Mouse (Mus musculus) stomach, embryonic 14.5 days (tissue): Measurements from ENCODE around the gene Isy1. TPM values are rescaled to one million over a fixed set of nuclear protein-coding genes. Genes with fewer than 3 reads are reported as not detected.
A peak's percentile ranks its signal among the peaks of the same experiment; 100 is the strongest.

Experiments
- ATAC-seq: fragments of 200-750 bp; cut with Nextera tagmentation; 2 replicates; pipeline ENCODE4 v1.8.0; 2017; ENCODE audit warnings: low read depth, moderate TSS enrichment; ENCODE audit not compliant: insufficient number of reproducible peaks, insufficient read depth, low FRiP score
- H3K27ac ChIP-seq: fragments of 300-500 bp; sonication (generic); 2 replicates; pipeline ENCODE4 v1.5.1; 2014; ENCODE audit warnings: mild to moderate bottlenecking, low read length, moderate library complexity, mixed read lengths
- H3K27me3 ChIP-seq: fragments of 300-500 bp; sonication (generic); 2 replicates; pipeline ENCODE4 v1.6.1; 2014; ENCODE audit warnings: low read length, control low read depth, mixed read lengths; ENCODE audit not compliant: control insufficient read depth, insufficient read depth
- H3K36me3 ChIP-seq: fragments of 300-500 bp; sonication (generic); 2 replicates; pipeline ENCODE4 v1.6.1; 2014; ENCODE audit warnings: mild to moderate bottlenecking, control low read depth, low read length, moderate library complexity, mixed read lengths; ENCODE audit not compliant: control insufficient read depth, insufficient read depth
- H3K4me1 ChIP-seq: fragments of 300-500 bp; sonication (generic); 2 replicates; pipeline ENCODE4 v1.6.1; 2014; ENCODE audit warnings: low read length, control low read depth, mixed read lengths; ENCODE audit not compliant: control insufficient read depth, insufficient read depth
- H3K4me2 ChIP-seq: fragments of 300-500 bp; sonication (generic); replicated peaks from 2 replicates; pipeline ENCODE4 v1.6.1; 2014; ENCODE audit warnings: low read depth, low read length, control low read depth
- H3K4me3 ChIP-seq: fragments of 300-500 bp; sonication (generic); 2 replicates; pipeline ENCODE4 v1.5.1; 2014; ENCODE audit warnings: low read depth, low read length, control low read depth
- H3K9ac ChIP-seq: fragments of 300-500 bp; sonication (generic); replicated peaks from 2 replicates; pipeline ENCODE4 v1.6.1; 2014; ENCODE audit warnings: low read depth, mild to moderate bottlenecking, control low read depth, low read length, moderate library complexity, mixed read lengths
- H3K9me3 ChIP-seq: fragments of 300-500 bp; sonication (generic); 2 replicates; pipeline ENCODE4 v1.6.1; 2016; ENCODE audit warnings: low read depth, low read length, control low read depth; ENCODE audit not compliant: control insufficient read depth
- WGBS: fragments of 180-500 bp; shearing (Covaris S2); extraction: QIAGEN DNeasy Blood & Tissue Kit; methylation state at CpG from one replicate; pipeline ENCODE4 v1.1.7; 2014; 5-methylcytosine and 5-hydroxymethylcytosine counted together
- polyA plus RNA-seq: library from polyadenylated mRNA; unstranded; fragments of >200 nt; fragmentation: Nextera tagmentation; extraction: Ambion mirVana; gene quantifications from 2 replicates; pipeline ENCODE4 v1.2.1, GENCODE M21; 2014

Isy1 gene
- polyA plus RNA-seq, result 38.1 and 52.8 TPM in 2 replicates

DNA sequence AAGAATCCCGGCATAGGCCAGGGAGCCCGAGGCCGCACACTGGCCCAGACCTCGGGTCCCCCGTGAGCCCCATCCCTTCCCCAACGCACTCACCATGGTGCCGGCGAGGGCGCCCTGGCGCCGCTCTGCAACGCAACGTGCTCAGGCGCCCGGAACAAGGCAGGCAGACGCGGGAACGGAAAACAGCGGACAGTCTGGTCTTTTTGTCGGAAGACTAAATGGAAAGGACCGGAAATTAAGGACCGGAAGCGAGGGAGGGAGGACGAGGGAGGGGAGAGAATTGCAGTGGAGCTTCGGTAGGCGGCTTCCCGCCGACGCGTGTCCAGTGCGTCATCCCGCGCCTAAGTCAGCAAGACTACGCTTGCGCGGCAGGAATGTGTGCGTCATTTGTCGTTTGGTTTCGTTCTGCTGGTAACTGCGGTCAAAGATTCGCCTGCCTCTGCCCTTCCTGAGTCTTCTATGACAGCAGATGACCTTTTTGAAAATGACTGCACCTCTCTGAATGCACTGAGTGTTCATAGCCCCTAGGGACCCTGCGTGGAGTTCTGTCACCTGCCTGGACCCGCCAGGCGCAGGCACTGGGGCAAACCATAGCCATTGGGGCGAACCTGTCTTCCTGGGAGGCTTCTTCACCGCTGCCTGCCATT lies at the start of gene Isy1:
Gene Isy1 (minus strand): TSS at position 248 of the 647 bp plus-strand sequence.
- WGBS, result under 1% methylated on average over 43 of the region's 46 CpGs

GRCm38 (mm10) chr6:87887594-87888233 lies 49.1 kb upstream of the Isy1 start, which contains the start of gene Copg1:
Gene Copg1 (plus strand): TSS chr6:87887814.
- Histone ChIP-seq H3K4me2 (peak within 1 kb of the TSS; percentile 85), H3K27me3 (no peaks in the 10 kb centered on the region), H3K27ac (peak within 1 kb of the TSS; percentile 77), H3K36me3 (peaks cover 33% of the 10 kb centered on the region), H3K9ac (peak within 1 kb of the TSS; percentile 81), H3K9me3 (no peaks in the 10 kb centered on the region), H3K4me1 (0 out of 2 replicates have a peak, but pooled peaks cover 6% of the 10 kb centered on the region), H3K4me3 (peak within 1 kb of the TSS; percentile 88)
- ATAC-seq, result peak; percentile 97
- under 1% methylated on average over 31 of the region's 31 CpGs for WGBS

More for the DNA sequence above, at the start of gene Isy1:
- Histone ChIP-seq H3K4me3 (peak within 1 kb of the TSS; percentile 61), H3K36me3 (peaks cover 24% of the 10 kb centered on the region), H3K9me3 (no peaks in the 10 kb centered on the region), H3K9ac (peak within 1 kb of the TSS; percentile 89), H3K4me1 (peaks cover 5% of the 10 kb centered on the region; the same call in 1 of the 2 replicates), H3K27ac (peak within 1 kb of the TSS; percentile 93), H3K27me3 (no peaks in the 10 kb centered on the region), H3K4me2 (peak within 1 kb of the TSS; percentile 72)
- peak; percentile 97 for ATAC-seq

DNA sequence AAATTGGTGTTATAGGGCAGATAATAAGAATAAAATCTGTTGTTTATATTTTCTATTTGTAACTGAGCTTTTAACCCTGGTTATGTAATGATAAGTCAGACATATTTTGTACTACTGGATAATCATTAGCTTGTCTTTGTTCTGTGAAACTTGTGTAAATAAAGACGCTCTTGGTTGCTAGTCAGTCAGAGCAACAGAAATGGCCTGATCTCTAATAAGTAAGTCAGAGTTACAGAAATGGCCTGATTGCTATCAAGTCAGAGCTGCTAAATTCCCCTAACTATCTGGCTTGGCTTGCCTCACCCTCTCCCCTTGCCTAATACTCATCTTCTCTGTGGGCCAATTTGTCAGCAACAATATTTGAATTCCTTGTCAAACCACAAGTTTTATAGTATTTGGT lies 48.1 kb upstream of the Isy1 start:
- no peak overlapping the region for H3K4me2 ChIP-seq
- H3K36me3 ChIP-seq, result peaks cover 23% of the 10 kb centered on the region
- 0 out of 2 replicates have a peak overlapping the region, but pooled peaks have one; percentile 1 for H3K27ac ChIP-seq
- no peak overlapping the region for H3K4me3 ChIP-seq
- H3K27me3 ChIP-seq, result no peaks in the 10 kb centered on the region
- 0 out of 2 replicates have a peak, but pooled peaks cover 6% of the 10 kb centered on the region for H3K4me1 ChIP-seq
- H3K9ac ChIP-seq, result no peak overlapping the region
- no peaks in the 10 kb centered on the region for H3K9me3 ChIP-seq
- 68% methylated on average over 1 of the region's 1 CpGs for WGBS
- ATAC-seq, result no peak

- no peaks in the 10 kb centered on the region for H3K27me3 ChIP-seq
- H3K27ac ChIP-seq, result no peak overlapping the region
- ATAC-seq, result no peak
- H3K9me3 ChIP-seq, result no peaks in the 10 kb centered on the region
- H3K9ac ChIP-seq, result no peak overlapping the region
- 63% methylated on average over 4 of the region's 4 CpGs for WGBS
- H3K4me1 ChIP-seq, result no peaks in the 10 kb centered on the region
- no peak overlapping the region for H3K4me3 ChIP-seq
- H3K4me2 ChIP-seq, result no peak overlapping the region
- H3K36me3 ChIP-seq, result no peaks in the 10 kb centered on the region
Observed at GRCm38 (mm10) chr6:87882816-87883215, 44.2 kb upstream of the Isy1 start.

DNA sequence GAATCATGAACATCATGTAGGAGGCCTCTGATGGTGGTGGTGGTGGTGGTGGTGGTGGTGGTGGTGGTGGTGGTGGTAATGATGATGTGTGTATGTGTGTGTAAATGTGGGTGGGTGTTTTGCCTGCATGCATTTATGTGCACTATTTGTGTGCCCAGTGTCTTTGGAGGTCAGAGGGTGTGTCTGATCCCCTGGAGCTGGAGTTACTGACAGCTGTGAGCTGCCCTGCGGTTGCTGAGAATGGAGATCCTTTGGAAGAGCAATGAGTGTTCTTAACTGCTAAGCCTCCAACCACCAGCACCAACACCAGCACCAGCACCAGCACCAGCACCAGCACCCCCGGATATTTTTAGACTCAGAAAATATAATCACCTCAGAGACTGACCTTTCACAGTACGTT lies 43.6 kb upstream of the Isy1 start:
- WGBS, result 81% methylated on average over 3 of the region's 3 CpGs
- no peak overlapping the region for H3K4me3 ChIP-seq
- H3K4me1 ChIP-seq, result no peaks in the 10 kb centered on the region
- H3K36me3 ChIP-seq, result no peaks in the 10 kb centered on the region
- H3K4me2 ChIP-seq, result no peak overlapping the region
- no peak overlapping the region for H3K27ac ChIP-seq
- no peak for ATAC-seq
- H3K9me3 ChIP-seq, result no peaks in the 10 kb centered on the region
- no peaks in the 10 kb centered on the region for H3K27me3 ChIP-seq
- no peak overlapping the region for H3K9ac ChIP-seq

GRCm38 (mm10) chr6:87879628-87880027 lies 41.0 kb upstream of the Isy1 start:
- 58% methylated on average over 3 of the region's 3 CpGs for WGBS
- H3K36me3 ChIP-seq, result no peaks in the 10 kb centered on the region
- H3K4me3 ChIP-seq, result no peak overlapping the region
- H3K9ac ChIP-seq, result no peak overlapping the region
- no peak overlapping the region for H3K4me2 ChIP-seq
- no peaks in the 10 kb centered on the region for H3K4me1 ChIP-seq
- no peaks in the 10 kb centered on the region for H3K9me3 ChIP-seq
- no peak for ATAC-seq
- no peaks in the 10 kb centered on the region for H3K27me3 ChIP-seq
- no peak overlapping the region for H3K27ac ChIP-seq

DNA sequence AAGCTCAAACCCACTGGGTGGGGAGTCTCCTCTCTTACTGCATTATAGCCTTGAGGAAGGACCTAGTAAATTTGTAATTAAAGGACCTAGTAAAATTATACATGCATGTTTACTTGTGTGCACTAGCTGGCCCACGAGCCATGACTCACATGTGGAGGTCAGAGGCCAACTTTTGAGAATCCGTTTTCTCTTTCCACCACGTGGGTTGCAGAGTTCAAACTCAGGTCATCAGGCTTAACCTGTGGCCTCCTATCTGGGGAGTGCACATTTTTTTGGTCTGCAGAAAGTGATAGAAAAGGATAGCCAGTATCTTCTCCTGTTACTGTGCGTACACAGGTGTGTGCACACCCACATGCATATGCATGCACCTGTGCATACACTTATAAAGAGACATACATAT lies 40.4 kb upstream of the Isy1 start:
- Histone ChIP-seq H3K9ac (no peak overlapping the region), H3K27ac (no peak overlapping the region), H3K9me3 (no peaks in the 10 kb centered on the region), H3K36me3 (no peaks in the 10 kb centered on the region), H3K4me2 (no peak overlapping the region), H3K27me3 (no peaks in the 10 kb centered on the region), H3K4me1 (no peaks in the 10 kb centered on the region), H3K4me3 (no peak overlapping the region)
- 19% methylated on average over 4 of the region's 4 CpGs for WGBS
- ATAC-seq, result no peak

DNA sequence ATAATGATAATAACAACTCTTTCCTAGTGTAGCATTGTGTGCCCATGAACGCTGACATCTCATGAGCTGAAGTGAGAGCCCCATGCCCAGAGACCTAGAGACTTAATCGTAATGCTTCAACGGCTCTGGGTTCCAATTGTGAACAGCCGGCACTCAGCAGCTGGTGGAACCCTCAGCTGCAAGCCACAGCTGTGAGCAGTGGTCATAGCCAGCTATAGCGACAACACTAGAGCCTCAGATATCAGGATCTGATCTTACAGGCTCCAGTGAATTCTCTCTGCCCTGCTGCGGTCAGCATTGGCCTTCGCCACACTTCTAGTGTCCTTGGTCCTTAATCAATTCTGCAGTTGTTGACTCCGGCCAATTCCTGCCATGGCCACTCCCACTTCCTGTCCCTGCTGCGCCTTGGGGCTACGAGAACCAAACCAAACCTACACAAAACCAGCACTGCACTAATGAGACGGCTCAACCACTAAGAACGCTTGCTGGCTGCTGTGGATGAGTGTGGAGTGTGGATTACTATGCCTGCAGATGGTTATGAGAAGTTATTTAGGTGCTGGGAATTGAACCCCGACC lies 37.6 kb upstream of the Isy1 start:
- Histone ChIP-seq H3K27ac (no peak overlapping the region), H3K27me3 (no peaks in the 10 kb centered on the region), H3K4me2 (no peak overlapping the region), H3K4me1 (no peaks in the 10 kb centered on the region), H3K4me3 (no peak overlapping the region), H3K9me3 (no peaks in the 10 kb centered on the region), H3K36me3 (no peaks in the 10 kb centered on the region), H3K9ac (no peak overlapping the region)
- ATAC-seq, result no peak
- 74% methylated on average over 13 of the region's 13 CpGs for WGBS
